Mouse (Mus musculus): ENCODE data around the gene Dnah10. TPM values are rescaled to one million over a fixed set of nuclear protein-coding genes. Genes with fewer than 3 reads are reported as not detected.
"Not testable (repeated sequence)": the region's sequence is repeated elsewhere in the genome, so short reads cannot be mapped to it uniquely, and the experiment has no call there.

Dnah10 gene
- polyA plus RNA-seq, 1 experiment = 0.09 TPM

- H3K4me3 ChIP-seq (replicated peaks) = no peak overlapping the region
- no peaks in the 10 kb centered on the region for H3K4me1 ChIP-seq
- H3K27me3 ChIP-seq (replicated peaks) = peaks cover 12% of the 10 kb centered on the region
- H3K9me3 ChIP-seq = peaks cover 35% of the 10 kb centered on the region
- no peaks in the 10 kb centered on the region for H3K36me3 ChIP-seq (replicated peaks; ENCODE audit: low read length)
- TF ChIP-seq GATA1 (IDR thresholded peaks at IDR 0.05; ENCODE audit: borderline replicate concordance, low read length) = no peak
- TF ChIP-seq FLI1 (IDR thresholded peaks at IDR 0.05; ENCODE audit: low read length) = no peak
Observed at GRCm38 (mm10) chr5:124746220-124746619, 21.3 kb downstream of the Dnah10 start.

GRCm38 (mm10) chr5:124748296-124748695, 23.4 kb downstream of the Dnah10 start:
- Histone ChIP-seq H3K36me3 (replicated peaks; ENCODE audit: low read length) (no peaks in the 10 kb centered on the region), H3K27me3 (replicated peaks) (peaks cover 12% of the 10 kb centered on the region)
- TF ChIP-seq GATA1 (IDR thresholded peaks at IDR 0.05; ENCODE audit: borderline replicate concordance, low read length) (no peak), FLI1 (IDR thresholded peaks at IDR 0.05; ENCODE audit: low read length) (no peak)

GRCm38 (mm10) chr5:124751656-124752055, 26.8 kb downstream of the Dnah10 start:
- TF ChIP-seq GATA1 (IDR thresholded peaks at IDR 0.05; ENCODE audit: borderline replicate concordance, low read length) (no peak), FLI1 (IDR thresholded peaks at IDR 0.05; ENCODE audit: low read length) (no peak)
- Histone ChIP-seq H3K9me3 (peaks cover 22% of the 10 kb centered on the region), H3K4me1 (no peaks in the 10 kb centered on the region), H3K27me3 (replicated peaks) (peaks cover 8% of the 10 kb centered on the region), H3K36me3 (replicated peaks; ENCODE audit: low read length) (no peaks in the 10 kb centered on the region), H3K4me3 (replicated peaks) (no peak overlapping the region)

More at GRCm38 (mm10) chr5:124748296-124748695, 23.4 kb downstream of the Dnah10 start:
- no peaks in the 10 kb centered on the region for H3K4me1 ChIP-seq
- no peak overlapping the region for H3K4me3 ChIP-seq (replicated peaks)
- H3K9me3 ChIP-seq = peaks cover 20% of the 10 kb centered on the region

GRCm38 (mm10) chr5:124761011-124761410, 36.1 kb downstream of the Dnah10 start:
- Histone ChIP-seq H3K4me3 (replicated peaks) (no peak overlapping the region), H3K9me3 (peaks cover 21% of the 10 kb centered on the region), H3K27me3 (replicated peaks) (peaks cover 24% of the 10 kb centered on the region), H3K4me1 (no peaks in the 10 kb centered on the region; the same call in 1 of the 2 replicates), H3K36me3 (replicated peaks; ENCODE audit: low read length) (no peaks in the 10 kb centered on the region)
- TF ChIP-seq FLI1 (IDR thresholded peaks at IDR 0.05; ENCODE audit: low read length) (no peak), GATA1 (IDR thresholded peaks at IDR 0.05; ENCODE audit: borderline replicate concordance, low read length) (no peak)

GRCm38 (mm10) chr5:124761787-124762186, 36.9 kb downstream of the Dnah10 start:
- H3K27me3 ChIP-seq (replicated peaks) = peaks cover 30% of the 10 kb centered on the region
- no peak overlapping the region for H3K4me3 ChIP-seq (replicated peaks)
- H3K4me1 ChIP-seq = no peaks in the 10 kb centered on the region; the same call in 1 of the 2 replicates
- H3K9me3 ChIP-seq = peaks cover 24% of the 10 kb centered on the region
- no peak for TF ChIP-seq GATA1 (IDR thresholded peaks at IDR 0.05; ENCODE audit: borderline replicate concordance, low read length)
- no peak for TF ChIP-seq FLI1 (IDR thresholded peaks at IDR 0.05; ENCODE audit: low read length)
- H3K36me3 ChIP-seq (replicated peaks; ENCODE audit: low read length) = no peaks in the 10 kb centered on the region

- Histone ChIP-seq H3K4me3 (replicated peaks) (no peak overlapping the region), H3K9me3 (no peaks in the 10 kb centered on the region; the same call in 1 of the 2 replicates), H3K36me3 (replicated peaks; ENCODE audit: low read length) (no peaks in the 10 kb centered on the region), H3K27me3 (replicated peaks) (peaks cover 25% of the 10 kb centered on the region), H3K4me1 (peaks cover 3% of the 10 kb centered on the region; the same call in 1 of the 2 replicates)
- TF ChIP-seq FLI1 (IDR thresholded peaks at IDR 0.05; ENCODE audit: low read length) (no peak), GATA1 (IDR thresholded peaks at IDR 0.05; ENCODE audit: borderline replicate concordance, low read length) (no peak)
Observed at GRCm38 (mm10) chr5:124774552-124774951, 49.7 kb downstream of the Dnah10 start.

- Histone ChIP-seq H3K27me3 (replicated peaks) (peaks cover 30% of the 10 kb centered on the region), H3K9me3 (peaks cover 13% of the 10 kb centered on the region), H3K4me1 (peaks cover 11% of the 10 kb centered on the region)
- not testable (repeated sequence) for H3K36me3 ChIP-seq (replicated peaks; ENCODE audit: low read length); H3K4me3 ChIP-seq (replicated peaks)
Observed at GRCm38 (mm10) chr5:124776289-124776688, 51.4 kb downstream of the Dnah10 start.

- H3K36me3 ChIP-seq (replicated peaks; ENCODE audit: low read length) = no peaks in the 10 kb centered on the region
- H3K27me3 ChIP-seq (replicated peaks) = peaks cover 31% of the 10 kb centered on the region
- H3K4me1 ChIP-seq = peaks cover 11% of the 10 kb centered on the region
- peaks cover 13% of the 10 kb centered on the region for H3K9me3 ChIP-seq
- no peak for TF ChIP-seq GATA1 (IDR thresholded peaks at IDR 0.05; ENCODE audit: borderline replicate concordance, low read length)
- TF ChIP-seq FLI1 (IDR thresholded peaks at IDR 0.05; ENCODE audit: low read length) = no peak
- no peak overlapping the region for H3K4me3 ChIP-seq (replicated peaks)
Observed at GRCm38 (mm10) chr5:124777178-124777709, 52.4 kb downstream of the Dnah10 start.

GRCm38 (mm10) chr5:124779926-124780325, 55.0 kb downstream of the Dnah10 start:
- peaks cover 13% of the 10 kb centered on the region for H3K9me3 ChIP-seq
- TF ChIP-seq GATA1 (IDR thresholded peaks at IDR 0.05; ENCODE audit: borderline replicate concordance, low read length) (no peak), FLI1 (IDR thresholded peaks at IDR 0.05; ENCODE audit: low read length) (no peak)
- peaks cover 28% of the 10 kb centered on the region for H3K27me3 ChIP-seq (replicated peaks)
- H3K36me3 ChIP-seq (replicated peaks; ENCODE audit: low read length) = no peaks in the 10 kb centered on the region
- H3K4me3 ChIP-seq (replicated peaks) = peak overlapping the region; percentile 56
- H3K4me1 ChIP-seq = peaks cover 11% of the 10 kb centered on the region

GRCm38 (mm10) chr5:124781696-124782095, 56.8 kb downstream of the Dnah10 start:
- Histone ChIP-seq H3K4me1 (peaks cover 11% of the 10 kb centered on the region), H3K36me3 (replicated peaks; ENCODE audit: low read length) (no peaks in the 10 kb centered on the region), H3K4me3 (replicated peaks) (no peak overlapping the region), H3K27me3 (replicated peaks) (peaks cover 26% of the 10 kb centered on the region), H3K9me3 (peaks cover 21% of the 10 kb centered on the region)
- no peak for TF ChIP-seq FLI1 (IDR thresholded peaks at IDR 0.05; ENCODE audit: low read length)
- TF ChIP-seq GATA1 (IDR thresholded peaks at IDR 0.05; ENCODE audit: borderline replicate concordance, low read length) = no peak
